Mouse (Mus musculus) gastrocnemius, postnatal 10 days (tissue): ENCODE results near the gene Atp9a. TPM values are rescaled to one million over a fixed set of nuclear protein-coding genes. Genes with fewer than 3 reads are reported as not detected.

Experiments used
- DNase-seq: peaks from one replicate; pipeline ENCODE4 v3.0.0; 2021; ENCODE audit warnings: mixed read lengths
- total RNA-seq, 2 experiments: library from RNA; stranded (reverse); gene quantifications; 2 replicates each; pipeline ENCODE4 v1.2.3; 2021

The Atp9a gene
- total RNA-seq, 2 experiments from 2014 or later = 24.2 to 30.9 TPM

DNA sequence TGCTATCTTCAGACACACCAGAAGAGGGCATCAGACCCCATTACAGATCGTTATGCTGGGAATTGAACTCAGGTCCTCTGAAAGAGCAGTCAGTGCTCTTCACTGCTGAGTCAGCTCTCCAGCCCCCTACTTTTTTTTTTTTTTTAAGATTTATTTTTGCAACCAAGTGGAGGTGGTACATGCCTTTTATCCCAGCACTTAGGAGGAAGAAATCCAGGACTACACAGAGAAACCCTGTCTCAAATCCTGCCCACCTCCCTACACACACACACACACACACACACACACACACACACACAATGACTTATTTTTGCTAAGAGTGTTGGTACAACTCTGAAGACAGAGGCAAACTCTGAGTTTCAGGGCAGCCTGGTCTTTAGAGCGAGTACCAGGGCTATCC, 59.5 kb downstream of the Atp9a start:
- DNase-seq = no peak

DNA sequence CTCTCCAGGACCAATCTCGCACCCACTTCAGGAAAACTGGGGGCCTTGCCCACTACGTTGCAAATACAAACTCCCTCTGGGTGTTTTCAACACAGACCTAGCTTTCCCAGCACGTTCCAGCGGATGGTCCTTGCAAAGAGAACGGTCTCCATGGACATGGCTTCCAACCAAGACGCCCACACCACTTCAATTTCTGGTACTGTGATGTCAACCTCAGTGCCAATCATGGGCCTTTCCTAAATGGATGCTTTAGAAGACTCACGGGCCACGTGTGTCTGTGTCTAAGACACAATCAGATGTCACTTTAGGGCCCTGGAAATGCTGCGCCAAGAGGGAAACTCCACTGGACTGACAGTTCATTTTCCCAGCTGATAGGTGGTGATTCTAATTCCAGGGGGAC, 60.7 kb downstream of the Atp9a start:
- no peak for DNase-seq

DNA sequence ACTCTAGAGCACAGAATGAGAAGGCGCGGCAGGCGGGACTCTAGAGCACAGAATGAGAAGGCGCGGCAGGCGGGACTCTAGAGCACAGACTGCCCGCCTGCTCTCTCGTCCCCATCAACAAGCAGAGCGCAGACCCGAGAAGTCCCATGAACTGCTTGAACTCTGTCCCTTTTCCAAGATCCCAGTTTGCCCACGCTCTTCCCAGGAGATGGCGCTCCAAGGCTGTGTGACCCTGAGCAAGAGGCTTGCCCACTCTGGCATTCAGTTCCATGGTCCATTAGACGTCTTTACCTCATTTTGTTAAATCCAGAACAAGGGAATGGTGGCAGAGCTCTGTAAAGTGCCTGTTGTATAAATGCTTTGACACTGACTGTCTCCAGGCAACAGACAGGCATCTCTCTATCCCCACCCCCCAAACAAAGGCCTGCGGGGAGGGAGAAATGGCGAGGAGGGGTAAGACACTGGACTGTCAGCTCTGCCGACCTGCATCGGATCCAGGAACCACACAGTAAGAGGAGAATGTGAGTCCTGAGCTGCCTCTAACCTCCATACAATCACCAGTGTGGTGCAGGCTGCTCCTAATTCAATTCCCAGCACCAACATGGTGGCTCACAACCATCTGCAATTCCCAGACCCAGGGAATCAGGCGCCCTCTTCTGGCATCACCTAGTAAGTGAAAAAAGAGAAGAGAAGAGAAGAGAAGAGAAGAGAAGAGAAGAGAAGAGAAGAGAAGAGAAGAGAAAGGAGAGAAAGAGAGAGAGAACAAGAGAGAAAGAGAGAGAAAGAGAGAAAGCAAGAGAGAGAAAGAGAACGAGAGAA, 62.6 kb downstream of the Atp9a start:
- no peak for DNase-seq

DNA sequence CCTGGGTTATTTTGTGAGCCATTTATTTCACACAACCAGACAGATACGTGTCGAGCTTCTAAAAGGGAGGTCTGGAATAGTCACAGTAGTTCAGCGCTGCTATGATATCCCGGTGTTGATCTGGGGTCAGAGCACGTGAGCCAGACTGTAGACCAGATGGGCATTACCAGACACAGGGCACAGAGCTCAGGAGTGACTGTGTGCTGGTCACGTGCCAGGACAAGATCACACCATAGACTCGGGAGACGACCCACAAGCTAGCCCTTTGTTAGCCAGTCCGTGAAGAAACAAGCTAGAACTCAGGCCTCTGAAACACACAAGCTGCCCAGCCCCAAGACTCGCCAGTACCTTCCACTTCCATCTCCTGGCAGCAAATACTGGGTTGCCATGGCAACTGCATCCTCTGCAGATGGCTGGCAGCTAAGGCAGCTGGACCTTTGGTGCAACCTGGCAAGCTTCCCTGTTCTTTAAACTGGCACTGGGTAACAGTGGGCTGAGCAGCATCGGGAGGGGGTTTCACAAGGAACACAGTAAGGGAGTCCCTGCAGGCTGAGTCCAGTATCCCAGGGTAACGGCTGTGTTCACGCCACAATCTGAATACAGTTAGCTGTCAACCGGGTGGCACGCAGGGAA, 63.4 kb downstream of the Atp9a start:
- DNase-seq = no peak

DNA sequence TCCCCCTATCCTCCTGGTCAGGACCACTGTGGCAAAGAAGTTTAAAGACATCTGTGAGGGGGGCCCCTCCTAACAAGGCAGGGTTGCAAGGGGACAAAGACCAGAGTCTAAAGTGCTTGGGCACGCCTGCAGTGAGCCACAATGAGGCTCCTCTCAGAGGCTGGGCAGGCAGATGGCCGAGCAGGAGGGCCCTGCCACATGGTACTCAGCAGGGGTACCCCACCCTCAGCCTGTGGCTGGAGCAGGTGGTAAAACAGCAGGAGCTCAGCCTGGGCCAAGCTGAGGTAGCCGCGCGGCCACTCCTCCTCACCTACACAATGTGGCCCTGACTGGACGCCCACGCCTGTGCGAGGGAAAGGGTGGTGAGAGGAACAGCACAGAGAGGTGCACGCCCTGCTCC, 64.6 kb downstream of the Atp9a start:
- no peak for DNase-seq

DNA sequence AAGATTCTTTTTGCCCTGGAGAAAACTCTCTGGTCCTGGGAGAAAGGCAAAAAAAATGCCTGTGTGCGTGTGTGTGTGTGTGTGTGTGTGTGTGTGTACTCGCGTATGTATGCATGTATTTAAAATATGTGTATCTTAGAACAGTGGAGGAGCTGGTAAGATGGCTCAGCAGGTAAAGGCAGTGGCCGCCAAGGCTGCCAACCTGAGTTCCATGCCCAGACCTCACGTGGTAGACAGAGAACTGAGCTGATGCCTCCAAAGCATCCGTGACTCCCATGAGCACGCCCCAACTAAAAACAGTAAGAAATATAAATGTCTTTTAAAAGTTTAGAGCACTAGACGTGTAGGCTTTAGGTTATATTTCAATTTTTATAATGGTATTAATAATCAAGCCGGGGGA, 70.5 kb downstream of the Atp9a start:
- DNase-seq = no peak

DNA sequence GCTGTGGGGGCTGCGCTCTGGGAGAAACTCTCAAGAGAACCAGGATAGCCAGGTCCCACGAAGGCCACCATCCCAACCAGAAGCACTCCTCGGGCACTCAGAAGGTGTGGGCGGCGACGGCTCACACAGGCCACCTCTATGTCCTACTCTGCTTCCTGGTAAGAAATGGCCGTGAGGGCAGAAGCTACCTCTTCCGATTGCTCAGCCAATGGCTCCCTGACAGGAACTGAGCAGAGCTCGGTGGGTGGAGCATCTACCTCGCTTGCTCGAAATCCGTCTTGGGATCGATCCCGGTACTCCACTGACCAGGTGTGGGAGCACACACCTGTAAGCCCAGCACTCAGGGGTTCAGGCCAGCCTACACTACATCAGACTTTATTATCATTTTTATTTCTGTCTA, 72.0 kb downstream of the Atp9a start:
- no peak for DNase-seq

DNA sequence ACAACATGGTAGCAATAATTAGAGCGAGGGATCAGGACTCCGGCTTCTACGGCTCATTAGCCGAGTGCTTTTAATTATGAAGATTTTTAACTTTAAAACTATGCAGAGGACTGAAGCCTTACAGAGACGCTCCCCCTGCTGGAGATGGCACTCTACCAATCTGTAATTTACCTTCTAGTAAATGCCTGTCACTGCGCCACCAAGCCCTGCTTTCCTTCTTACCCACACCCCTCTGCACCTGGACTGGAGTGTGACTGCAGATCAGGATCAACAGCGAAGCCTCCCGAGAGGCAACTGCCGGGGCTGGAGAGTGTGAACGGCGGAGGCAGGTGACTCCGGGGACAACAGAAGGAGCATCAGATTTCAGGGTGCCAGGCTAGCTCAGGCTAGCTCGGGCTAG, 72.4 kb downstream of the Atp9a start:
- DNase-seq = no peak

DNA sequence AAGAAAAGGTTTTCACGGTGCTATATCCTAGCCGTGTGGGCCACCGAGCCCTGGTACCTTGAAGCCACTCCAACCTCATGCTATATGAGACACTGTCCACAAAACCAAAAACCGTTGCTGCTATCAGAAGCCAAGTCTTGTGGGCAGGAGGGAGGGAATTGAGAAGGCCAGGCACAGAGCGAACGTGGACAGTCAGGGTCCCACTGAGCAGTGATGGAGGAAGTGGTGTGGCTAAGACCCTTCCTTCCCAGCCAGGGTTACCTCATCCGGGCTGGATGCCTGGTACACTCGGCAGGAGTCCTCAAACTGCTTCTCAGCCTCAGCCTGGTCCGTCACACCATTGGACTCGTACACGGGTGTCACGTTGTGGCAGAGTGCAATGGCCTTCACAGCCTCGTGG, 74.5 kb downstream of the Atp9a start:
- no peak for DNase-seq

DNA sequence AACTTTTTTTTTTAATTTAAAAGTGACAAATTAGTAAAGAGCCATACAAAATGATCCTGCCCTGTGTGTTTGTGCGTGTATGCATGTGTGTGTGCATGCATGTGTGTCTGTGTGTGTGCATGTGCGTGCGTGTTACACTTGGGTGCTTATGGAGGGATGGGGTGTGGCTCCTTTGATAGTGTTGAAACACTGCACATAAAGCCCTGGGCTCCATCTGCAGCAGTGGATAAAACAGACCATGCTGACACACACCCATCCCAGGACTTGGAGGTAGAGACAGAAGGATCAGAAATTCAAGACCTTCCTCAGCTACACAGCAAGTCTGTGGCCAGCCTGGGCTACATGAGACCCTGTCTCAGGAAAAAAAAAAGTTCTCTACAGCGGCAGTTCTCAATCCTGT, 76.5 kb downstream of the Atp9a start:
- DNase-seq = no peak

DNA sequence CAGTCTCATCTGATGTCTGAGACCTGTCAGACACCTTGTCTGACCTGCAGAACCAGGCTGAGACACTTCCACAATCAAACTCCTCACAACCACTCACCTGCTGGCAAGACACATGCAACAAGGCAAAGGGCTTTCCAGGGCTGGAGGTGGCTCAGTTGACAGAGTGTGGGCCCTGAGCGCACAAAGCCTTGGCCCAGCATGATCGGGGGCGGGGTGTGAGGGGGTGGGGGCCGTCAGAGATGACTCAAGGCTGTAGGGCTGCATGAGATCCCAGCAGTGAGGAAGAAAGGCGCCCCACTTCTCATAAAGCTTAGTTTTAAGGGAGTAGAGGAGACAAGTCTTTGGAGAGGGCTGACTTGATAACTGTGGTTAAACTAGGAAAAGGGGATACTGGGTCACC, 78.5 kb downstream of the Atp9a start:
- no peak for DNase-seq

DNA sequence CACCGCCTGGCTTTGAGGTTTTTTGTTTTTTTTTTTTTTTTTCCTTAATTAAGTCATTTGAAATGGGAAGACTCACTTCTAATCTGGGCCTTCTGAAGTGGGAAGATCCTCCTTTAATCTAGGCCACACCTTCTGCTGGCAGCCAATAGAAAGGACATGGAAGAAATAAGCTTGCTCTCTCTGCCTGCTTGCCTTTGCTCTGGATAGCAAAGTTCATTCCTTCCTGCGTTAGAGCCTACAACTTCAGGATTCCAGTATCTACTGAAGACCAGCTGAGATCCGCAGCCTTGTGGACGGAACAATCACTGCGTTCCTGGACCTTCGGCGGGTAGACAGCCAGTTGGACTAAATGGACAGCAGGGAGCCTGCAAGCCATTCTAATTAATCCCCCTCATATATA, 79.0 kb downstream of the Atp9a start:
- DNase-seq = no peak

DNA sequence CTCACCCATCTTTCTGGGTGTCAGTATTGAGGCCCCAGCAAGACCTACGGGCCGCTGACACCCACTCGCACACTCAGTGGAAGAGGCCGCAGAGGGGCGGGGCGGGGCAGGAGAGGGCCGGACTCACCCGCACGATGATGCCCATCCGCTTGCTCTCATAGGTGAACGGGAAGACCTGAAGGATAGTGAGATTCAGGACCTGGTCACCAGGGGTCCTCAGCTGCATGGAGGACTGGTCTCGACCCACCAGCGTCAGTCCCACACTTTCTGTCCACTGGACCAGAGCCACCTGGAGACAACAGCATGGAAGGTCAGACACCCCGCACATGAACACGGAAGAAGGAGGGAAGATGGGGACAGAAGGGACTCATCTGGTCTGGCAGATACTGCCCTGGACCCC, 80.4 kb downstream of the Atp9a start:
- no peak for DNase-seq

DNA sequence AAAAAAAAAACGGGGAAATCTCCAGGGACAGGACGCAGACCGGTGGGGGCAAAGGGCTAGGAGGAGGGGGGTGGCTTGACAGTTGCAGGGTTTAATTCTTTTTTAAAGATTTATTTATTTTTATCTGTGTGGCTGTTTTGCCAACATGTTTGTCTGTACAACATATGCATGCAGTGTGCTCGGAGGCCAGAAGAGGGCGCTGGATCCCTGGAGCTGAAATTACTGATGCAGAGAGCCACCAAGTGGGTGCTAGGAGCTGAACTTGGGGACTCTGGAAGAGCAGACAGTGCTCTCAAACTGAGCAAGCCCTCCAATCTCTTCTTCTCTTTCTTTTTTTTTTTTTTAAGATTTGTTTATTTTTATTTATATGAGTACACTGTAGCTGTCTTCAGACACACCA, 81.9 kb downstream of the Atp9a start:
- no peak for DNase-seq

DNA sequence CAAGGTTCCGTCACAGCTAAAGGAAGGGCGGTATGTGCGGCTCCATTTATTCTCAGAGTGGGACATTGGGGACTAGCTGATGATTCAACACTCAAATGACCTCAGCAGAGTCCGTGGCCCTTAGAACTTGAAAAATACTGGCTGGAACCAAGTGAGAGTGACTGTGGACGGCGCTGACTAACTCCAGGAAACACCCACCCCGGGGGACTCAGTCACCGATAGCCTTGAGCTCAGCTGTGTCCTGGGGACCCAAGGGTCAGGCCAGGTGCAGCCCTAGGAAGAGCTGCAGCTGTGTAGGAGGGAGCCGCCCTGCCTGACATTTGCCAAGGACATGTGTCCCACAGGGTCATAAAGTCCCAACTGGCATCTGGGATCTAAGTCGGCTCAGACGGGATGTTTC, 83.7 kb downstream of the Atp9a start:
- no peak for DNase-seq

DNA sequence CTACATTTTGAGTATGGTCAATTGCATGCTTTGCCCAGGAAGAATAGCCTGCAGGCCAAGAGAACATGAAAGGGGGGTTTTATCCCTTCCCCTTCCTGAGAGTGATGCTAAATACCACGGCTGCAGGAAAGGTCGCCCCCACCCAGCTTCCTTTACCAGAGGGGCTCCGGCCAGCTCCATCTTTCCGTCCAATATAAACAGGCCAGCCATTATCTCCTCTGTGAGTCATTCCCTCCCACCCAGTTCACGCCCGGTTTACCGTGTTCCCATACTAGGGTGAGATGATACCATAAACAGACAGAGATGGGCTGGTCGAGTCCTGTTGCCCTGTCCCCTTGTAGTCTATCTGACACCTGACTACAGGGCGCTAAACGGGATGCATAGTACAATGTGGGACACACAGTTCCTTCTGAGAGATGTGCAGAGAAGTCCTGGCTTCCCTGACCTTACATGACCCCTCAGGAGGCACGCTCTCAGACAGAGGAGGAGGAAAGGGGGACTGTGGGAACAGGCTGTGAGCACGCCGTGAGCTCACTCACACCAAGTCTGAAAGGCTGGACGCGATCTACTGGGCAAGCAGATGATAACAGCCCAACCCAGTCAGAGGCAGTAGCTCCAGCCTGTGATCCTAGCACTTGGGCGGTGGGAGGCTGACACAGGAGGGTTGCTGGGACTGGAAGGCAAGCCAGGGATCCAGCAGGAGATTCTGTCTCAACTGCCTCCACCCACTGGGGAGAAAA, 85.5 kb downstream of the Atp9a start:
- DNase-seq = no peak

DNA sequence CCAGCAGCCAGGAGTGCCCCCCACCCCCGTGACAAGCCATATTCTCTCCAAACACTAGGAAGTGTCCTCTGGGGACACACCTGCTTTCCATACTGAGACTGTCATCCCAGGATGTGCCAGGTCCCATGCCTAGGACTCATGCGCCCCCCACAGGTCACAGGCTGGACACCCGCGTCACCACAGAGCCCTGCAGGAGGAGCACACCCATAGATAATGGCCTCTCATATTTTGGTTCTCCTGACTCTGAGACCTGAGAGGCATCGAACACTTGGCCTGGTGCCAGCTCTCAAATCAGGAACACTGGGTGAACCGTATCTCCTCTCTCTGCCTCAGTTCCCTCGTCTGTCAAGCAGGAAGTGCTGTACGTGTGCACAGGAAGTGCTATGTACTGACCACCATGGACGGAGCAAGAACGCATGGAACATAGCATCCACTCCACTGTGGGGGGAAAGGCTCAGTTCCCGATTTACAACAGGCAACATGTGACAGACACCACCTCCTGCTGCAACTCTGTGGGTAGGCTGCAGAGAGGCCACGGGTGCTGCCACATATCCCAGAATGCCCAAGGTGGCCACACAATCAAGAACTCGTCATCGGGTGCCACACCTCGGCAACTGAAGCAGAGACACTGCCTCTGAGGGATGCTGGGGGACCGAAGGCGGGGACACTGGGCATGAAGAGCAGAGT, 87.1 kb downstream of the Atp9a start:
- peak; percentile 27 for DNase-seq

DNA sequence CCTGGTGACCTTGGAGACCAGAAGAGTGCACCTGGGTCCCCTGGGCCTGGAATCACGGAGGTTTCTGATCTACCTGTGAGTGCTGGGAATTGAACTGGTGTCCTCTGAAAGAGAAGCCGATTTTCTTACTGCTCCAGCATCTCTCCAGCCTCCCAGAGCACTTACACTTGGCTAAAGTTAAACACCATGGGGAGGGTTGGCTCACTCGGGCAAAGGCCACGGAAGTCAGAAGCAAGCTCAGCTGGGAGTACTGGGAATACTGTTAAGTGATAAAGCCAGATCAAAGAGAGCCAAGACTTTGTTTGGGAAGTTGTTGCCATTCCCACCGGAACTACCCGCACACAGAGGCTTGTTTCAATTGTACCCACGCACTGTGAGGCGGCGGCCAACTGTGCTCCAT, 87.7 kb downstream of the Atp9a start:
- DNase-seq = no peak

DNA sequence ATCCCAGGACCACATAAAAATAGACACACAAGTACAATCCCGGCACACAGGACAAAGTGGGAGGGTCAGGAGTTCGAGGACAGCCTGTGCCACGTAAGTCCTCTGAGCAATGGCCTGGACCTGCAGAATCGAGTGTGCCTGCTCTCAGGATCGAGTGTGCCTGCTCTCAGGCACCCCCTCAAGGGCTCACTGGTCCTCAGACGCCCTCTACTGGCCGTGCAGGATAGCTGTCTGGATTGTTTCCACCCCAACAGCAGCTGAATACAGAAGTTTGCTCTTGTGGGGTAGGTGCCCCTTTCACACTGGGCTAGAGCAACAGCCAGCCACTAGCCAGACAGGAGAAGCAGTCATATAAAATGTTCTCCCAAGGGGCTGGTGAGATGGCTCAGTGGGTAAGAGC, 90.5 kb downstream of the Atp9a start:
- DNase-seq = no peak

DNA sequence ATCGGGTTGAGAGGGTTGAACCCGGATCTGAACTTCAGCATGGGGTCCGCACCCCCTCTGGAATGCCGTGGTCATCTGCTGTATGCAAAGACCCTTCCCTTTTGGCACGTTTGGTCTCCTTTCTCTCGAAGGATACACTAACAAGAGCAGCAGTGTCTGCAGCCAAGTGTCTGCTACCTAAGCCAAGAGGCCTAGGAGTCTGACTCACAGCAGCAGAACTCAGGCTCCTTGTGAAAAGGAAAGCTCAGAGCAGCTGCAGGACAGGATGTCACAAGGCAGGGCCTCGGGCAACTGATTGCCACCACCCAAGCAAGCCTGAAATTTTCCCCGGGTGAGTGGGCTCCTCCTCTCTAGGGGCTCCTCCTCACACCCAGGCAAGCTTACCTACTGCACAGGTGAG, 94.0 kb downstream of the Atp9a start:
- no peak for DNase-seq

DNA sequence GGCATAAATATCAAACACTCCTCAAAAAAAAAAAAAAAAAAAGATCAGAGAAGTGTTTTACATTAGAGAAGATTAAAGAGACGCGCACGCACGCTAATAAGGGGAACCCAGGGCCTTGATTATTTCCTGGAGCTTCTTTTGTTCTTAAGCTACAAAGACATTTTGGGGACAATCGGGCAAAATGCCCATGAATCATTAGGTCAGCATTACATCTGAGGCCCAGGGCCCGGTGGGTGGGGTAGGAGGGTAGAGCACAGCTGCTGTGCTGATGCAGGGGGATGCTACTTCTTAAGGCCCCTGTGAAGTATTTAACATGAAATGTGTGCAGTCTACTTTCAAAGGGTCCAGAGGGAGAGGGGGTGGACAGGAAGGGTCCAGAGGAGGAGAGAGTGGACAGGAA, 97.4 kb downstream of the Atp9a start:
- DNase-seq = no peak

DNA sequence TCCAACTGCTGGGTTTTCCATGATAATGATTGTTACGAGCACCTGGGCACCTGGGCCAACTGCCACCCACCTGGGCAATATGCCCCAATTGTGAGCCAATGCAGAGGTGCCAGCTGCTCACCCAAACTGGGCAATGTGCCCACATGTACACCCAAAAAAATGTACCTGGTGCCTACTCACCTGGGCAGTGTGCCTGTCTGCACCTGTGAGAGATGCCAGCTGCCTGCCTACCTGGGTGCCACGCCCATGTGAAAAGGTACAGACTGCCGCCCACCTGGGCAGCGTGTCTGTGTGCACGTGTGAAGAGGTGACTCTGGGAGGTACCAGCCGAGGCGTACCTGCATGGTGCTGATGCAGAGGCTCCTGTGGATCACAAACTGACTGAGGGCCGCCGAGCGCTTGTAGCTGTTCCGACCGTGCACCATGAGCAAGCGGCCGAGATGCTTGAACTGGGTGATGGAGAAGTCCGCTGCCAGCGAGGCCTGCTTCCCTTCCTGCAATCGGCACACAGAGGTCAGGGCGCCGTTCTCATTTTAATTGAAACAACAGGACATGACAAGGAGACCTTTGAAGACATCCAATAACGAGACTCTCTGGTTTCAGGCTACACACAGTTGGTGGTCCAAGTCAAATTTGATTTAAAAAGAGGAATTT, 98.6 kb downstream of the Atp9a start:
- no peak for DNase-seq
